Mouse (Mus musculus) left cerebral cortex, postnatal 36 days (tissue): Measurements from ENCODE around the gene Tmprss11a. TPM values are rescaled to one million over a fixed set of nuclear protein-coding genes. Genes with fewer than 3 reads are reported as not detected.

Source experiments
- total RNA-seq, 2 experiments: library from RNA; stranded (reverse); gene quantifications; 2 replicates each; pipeline ENCODE4 v1.2.3; 2021

Tmprss11a gene
- total RNA-seq, 2 experiments from 2014 or later, result 0.12 TPM; not detected in 1

Other genes starting within 250 kb of the Tmprss11a start
- not detected for gene Tmprss11c, start 179.7 kb downstream of the Tmprss11a start, total RNA-seq
- not detected for gene Tmprss11d, start 95.6 kb downstream of the Tmprss11a start, total RNA-seq
- gene Tmprss11g, start 49.6 kb upstream of the Tmprss11a start, total RNA-seq, result not detected
- not detected for gene Tmprss11f, start 163.4 kb upstream of the Tmprss11a start, total RNA-seq
- gene Tmprss11b, start 207.4 kb upstream of the Tmprss11a start, total RNA-seq, result not detected